Mouse (Mus musculus): ENCODE measurements at regions not wholly inside any gene's neighbourhood (a gene's known extent, or its start where the extent isn't known, plus 50 kb on each side); places are given as distances from the start of the nearest gene placed in this dataset.

DNA sequence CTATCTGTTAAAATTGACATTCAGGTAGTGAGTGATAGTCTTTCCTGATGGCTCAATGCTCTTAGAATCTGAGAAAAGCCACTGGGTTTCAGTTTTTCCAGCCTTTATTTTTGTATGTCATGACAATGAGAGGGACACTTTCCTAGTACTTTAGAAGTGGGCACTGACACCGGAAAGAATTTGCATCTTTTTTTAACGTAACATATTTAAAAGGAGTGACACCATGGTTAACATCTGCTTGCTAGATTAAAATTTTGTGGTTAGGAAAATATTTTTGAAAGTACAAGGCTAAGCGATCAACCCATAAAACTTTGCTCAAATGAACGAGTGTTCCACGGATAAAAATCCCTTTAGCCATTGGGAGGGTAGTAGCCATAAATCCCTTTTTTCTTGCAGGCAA, 174.7 kb downstream of the 1700129C05Rik start:
- DNase-seq (ENCODE audit: low spot score in 2 of 2) = no peak

GRCm38 (mm10) chr14:58967163-58967562, 175.5 kb downstream of the 1700129C05Rik start:
- no peak for DNase-seq (ENCODE audit: low spot score in 2 of 2)

DNA sequence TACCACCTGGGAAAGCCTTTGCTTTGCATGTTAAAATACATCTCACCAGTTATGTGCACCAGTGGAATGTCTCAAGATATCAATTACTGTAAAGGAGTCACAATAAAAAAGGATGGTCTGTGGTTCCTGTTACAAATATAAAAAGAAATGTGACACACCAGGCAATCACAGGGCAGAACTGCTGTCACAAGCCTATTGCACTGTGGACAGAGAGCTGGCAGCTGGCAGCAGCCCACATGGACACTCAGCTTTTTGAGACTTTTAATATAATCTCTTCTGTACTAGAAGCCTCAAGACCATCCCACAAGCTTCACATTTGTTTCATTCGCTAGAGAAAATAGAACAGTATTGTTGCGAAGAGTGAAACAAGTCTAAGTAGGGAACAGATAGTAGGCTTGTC, 197.7 kb downstream of the 1700129C05Rik start:
- no peak for DNase-seq (ENCODE audit: low spot score in 2 of 2)

DNA sequence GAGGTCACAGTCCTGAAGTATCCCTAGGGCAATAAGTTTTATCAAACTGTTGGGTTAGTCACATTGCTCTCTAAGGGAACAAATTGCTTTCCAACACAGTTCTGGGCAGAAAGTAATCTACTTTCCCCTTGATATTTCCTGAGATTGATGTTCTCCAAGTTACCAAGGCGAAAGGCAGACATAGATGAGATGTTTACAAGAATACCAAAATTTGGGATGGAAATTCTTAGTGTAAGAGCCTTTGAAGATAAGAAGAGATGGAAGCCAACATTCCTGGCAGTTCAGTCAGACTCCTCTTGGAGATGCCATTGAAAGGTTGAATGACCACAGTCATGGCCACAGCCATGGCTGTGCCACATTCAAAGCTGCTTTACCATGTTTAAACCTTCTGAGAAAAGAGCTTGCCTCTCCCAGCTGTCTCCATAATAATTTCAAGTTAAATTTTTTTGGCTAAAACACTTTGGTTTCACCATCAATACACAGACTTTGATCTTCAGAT, 199.4 kb downstream of the 1700129C05Rik start:
- DNase-seq (ENCODE audit: low spot score in 2 of 2) = no peak

GRCm38 (mm10) chr14:58939086-58939485, 203.6 kb downstream of the 1700129C05Rik start:
- DNase-seq (ENCODE audit: low spot score in 2 of 2) = no peak

DNA sequence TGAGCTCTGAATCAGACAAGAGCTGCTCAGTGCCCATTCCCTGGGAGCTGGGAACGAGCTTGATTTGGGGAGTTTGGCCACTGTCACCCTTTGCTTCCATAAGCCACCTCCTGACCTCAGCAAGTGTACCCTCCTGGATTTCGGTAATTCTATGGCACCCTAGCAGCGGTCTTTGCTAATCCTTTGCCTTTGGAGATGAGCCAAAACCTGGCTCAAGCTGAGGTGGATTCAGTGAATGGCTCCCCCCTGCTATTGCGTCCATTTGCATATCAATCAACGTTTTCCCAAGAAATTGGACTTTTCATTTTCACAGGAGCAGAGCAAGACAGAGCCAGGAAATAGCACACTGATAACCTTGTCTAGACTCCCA, 204.1 kb downstream of the 1700129C05Rik start:
- DNase-seq (ENCODE audit: low spot score in 2 of 2) = no peak

GRCm38 (mm10) chr14:58937791-58938600, 204.7 kb downstream of the 1700129C05Rik start:
- no peak for DNase-seq (ENCODE audit: low spot score in 2 of 2)

GRCm38 (mm10) chr14:58937331-58937730, 205.4 kb downstream of the 1700129C05Rik start:
- DNase-seq (ENCODE audit: low spot score in 2 of 2) = no peak

DNA sequence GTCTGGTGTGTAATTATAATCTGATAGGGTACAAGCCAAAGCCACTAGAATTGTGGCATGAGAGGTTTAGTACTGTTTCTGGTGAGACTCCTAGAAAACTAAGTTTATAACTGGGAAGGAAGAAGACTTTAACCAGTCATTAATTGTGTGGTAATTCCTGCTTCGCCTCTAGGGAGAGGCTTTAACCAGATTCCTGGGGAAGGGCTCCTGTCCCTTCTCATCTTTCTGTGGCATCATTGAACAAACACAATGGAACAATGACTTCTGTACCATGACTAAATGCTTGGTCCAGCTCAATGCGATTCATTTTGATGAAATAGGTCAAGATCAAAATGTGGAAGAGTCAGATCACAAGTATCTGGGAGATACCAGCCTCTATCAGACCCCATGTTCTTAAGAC, 206.6 kb downstream of the 1700129C05Rik start:
- no peak for DNase-seq (ENCODE audit: low spot score in 2 of 2)

- no peak for DNase-seq (ENCODE audit: low spot score in 2 of 2)
These were observed 224.8 kb downstream of the 1700129C05Rik start for GRCm38 (mm10) chr14:58917853-58918252.

DNA sequence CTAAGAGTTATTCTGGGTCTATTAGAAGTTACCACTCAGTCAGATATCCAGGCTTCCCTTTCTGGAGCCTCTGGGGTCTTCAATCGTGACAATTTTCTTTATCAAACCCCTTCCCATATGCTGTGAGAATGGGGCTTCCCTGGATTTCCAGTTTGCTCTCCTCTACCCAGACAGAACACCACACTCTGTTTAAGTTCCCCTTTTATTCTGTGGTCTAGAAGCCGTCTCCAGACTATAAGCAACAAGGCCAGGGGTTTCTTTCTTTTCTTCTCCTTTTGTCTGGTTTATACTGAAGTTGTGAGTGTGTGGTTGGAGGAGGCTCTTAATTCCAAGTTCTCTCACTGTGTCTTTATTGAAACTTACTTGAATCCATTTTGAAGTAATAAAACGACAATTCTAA, 225.5 kb downstream of the 1700129C05Rik start:
- no peak for DNase-seq (ENCODE audit: low spot score in 2 of 2)

DNA sequence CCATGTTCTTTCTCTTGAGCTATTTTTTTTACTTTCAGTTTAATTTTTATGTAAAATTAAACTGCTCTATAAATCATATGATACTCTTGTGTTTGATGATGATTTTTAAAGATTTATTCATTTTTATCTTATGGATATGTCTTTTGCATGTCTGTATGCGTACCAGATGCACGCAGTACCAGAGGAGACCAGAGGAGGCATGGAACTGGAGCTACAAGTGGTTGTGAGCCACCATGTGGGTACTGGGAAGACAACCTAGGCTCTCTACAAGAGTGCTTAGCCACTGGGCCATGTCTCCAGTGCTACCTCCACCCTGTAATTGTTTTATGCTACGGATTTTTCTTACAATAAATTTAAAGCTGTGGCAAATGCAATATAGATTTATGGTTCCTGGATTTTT, 227.8 kb downstream of the 1700129C05Rik start:
- DNase-seq (ENCODE audit: low spot score in 2 of 2) = no peak

GRCm38 (mm10) chr14:58910846-58911245, 231.8 kb downstream of the 1700129C05Rik start:
- no peak for DNase-seq (ENCODE audit: low spot score in 2 of 2)

DNA sequence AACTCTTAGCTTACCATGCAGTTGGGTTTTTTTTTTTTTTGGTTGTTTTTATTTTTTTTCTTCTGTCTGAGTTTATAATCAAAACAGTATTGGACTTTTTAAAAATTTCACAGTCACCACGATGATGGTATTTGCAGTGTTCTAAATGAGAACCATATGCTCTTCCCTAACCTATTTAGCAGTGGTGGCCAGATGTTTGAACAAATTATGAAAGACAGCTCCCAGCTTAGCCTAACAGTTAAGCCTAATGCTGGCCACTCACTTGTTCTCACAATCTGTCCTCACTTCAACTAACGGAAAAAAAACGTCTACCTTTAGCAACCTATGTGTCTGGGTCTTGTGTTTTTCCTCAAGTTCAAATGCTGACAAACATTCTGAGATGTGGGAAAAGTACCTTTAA, 234.8 kb downstream of the 1700129C05Rik start:
- no peak for DNase-seq (ENCODE audit: low spot score in 2 of 2)

- DNase-seq (ENCODE audit: low spot score in 2 of 2) = no peak
These were observed 235.3 kb downstream of the 1700129C05Rik start for GRCm38 (mm10) chr14:58907359-58907758.

DNA sequence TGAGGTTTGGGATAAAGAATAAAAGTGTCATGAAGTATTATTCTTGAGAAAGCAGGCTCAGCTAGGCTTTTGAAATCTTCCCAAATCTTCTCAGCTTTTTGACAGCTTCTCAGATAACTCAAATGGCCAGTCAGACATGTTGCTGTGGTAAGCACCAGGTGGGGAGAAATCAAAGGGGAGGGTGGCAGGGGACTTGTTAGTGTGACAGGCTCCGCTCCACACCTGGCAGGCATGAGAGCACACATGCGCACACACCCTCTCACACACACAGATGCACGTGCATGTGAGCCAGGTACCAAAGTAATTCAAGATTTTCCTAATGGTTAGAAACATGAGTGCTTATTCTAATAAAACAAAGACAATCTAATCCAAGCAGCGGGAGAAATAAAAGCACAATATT, 236.1 kb downstream of the 1700129C05Rik start:
- DNase-seq (ENCODE audit: low spot score in 2 of 2) = no peak

DNA sequence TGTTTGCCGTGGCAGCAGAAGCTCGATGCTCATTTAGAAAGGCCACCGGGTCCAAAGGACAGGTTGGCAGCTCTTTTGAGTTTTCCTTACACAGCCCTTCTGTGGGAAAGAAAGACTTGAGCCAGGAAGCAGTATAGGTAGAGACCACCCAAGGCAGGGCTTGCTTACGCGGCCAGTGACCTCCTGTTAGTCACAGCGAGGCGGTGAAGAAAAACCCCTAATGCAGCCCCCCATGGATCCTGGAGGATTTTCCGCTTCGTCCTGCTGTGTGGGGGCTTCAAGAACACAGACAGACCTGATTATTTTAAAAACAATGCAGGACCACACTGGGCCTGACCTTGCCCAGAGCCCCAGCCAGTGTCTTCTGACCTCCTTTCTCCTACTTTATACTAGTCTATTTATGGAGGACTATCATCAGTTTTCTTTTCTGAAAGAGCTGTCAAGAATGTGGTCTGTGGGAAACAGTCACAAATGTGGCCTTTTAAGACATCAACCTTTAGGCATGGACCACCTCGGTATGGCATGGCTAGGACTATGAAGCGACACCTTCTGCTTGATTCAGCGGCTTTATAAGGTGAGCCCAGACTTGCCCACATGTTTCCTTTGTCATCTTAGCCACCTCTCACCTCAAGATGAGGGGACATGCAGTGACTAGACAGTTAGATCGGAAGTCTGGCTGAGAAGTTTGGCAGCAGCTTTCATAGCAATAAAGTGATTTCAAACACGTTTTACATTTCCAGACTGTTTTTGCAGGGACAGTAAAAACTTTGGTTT, 274.3 kb downstream of the 1700129C05Rik start:
- DNase-seq (ENCODE audit: low spot score in 2 of 2) = no peak

GRCm38 (mm10) chr14:58867396-58868107, 275.1 kb downstream of the 1700129C05Rik start:
- no peak for DNase-seq (ENCODE audit: low spot score in 2 of 2)

- DNase-seq (ENCODE audit: low spot score in 2 of 2) = no peak
These were observed 287.8 kb downstream of the 1700129C05Rik start for GRCm38 (mm10) chr14:58854871-58855270.

DNA sequence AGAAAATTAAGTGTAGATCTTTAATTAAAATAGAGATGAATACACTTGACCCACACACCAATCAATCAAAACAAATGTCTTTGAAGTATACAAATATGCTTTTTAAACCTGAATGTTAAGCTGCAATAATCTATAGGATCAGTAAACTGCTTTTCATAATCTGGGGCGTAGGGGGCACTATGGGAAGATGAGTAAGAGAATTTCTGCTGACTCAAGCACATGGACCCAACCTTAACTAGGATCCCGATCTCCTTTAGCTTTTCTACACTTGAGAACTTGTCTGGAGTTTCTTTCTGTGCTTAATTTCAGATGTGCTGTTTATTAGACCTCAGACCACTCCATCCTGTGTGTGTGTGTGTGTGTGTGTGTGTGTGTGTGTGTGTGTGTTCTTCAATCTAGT, 298.1 kb downstream of the 1700129C05Rik start:
- DNase-seq (ENCODE audit: low spot score in 2 of 2) = no peak

DNA sequence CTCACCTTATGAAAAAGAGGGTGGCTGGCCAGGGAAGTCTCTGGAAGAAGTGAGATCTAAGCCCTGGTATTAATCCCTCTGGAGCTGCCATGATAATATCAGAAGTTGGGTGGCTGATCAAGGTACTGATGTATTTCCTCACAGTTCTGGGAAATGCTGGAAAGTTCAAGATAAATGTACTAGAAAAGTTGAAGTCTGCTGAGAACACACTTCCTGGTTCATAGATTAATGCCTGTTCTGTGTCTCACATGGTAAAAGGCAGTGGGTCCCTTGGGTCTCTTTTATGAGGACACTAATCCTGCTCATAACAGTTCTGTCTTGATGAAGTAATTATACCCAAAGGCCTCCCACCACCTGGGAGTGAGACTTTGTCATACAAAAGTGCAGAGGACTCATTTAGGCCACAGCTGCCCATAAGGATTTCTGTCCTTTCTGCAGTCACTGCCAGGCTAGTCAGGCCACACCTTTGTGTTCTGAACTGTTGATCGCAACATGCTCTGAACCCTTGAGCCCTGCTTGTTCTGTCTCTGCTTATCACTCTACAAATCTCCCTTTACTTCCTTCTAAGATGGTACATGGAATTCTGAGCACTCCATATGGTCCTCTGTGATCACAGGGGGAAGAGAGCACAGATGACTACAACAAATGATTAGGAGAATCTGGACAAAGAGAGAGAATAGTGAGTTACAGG, 300.4 kb downstream of the 1700129C05Rik start:
- no peak for DNase-seq (ENCODE audit: low spot score in 2 of 2)

DNA sequence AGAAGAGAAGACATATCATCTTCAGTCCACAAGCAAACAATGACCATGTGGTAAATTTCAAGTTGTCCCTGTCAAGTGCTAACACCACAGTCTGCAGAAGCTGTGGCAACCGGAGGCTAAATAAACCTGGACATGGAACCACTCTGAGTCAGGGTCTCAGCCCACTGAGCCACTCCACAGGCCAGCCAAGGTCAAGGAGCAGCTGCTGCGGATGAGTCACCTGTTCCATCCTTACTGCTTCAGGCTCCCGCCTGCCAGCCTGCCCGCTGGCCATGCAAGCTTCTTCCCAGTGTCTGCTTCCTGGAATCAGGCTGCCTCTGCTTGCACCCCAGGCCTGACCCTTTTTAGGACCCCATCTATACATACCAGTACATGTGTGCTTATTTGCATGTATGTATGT, 319.8 kb downstream of the 1700129C05Rik start:
- DNase-seq (ENCODE audit: low spot score in 2 of 2) = no peak
